Mouse (Mus musculus): Measurements from ENCODE around the gene Ankdd1b. TPM values are rescaled to one million over a fixed set of nuclear protein-coding genes. Genes with fewer than 3 reads are reported as not detected.
A peak's percentile ranks its signal among the peaks of the same experiment; 100 is the strongest.

The Ankdd1b gene
- total RNA-seq, 2 experiments from 2014 or later: 0.22 to 0.45 TPM

- intact Hi-C loops (cut with DNase I; ENCODE audit: low total_unique reads): no loop called here
- no peak for DNase-seq
These were observed 12.4 kb downstream of the Ankdd1b start for GRCm38 (mm10) chr13:96458606-96459005.

GRCm38 (mm10) chr13:96458018-96458417 lies 13.0 kb downstream of the Ankdd1b start:
- no peak for DNase-seq
- intact Hi-C loops (cut with DNase I; ENCODE audit: low total_unique reads): no loop called here

GRCm38 (mm10) chr13:96457566-96457965 lies 13.4 kb downstream of the Ankdd1b start:
- intact Hi-C loops (cut with DNase I; ENCODE audit: low total_unique reads): no loop called here
- no peak for DNase-seq

- intact Hi-C loops (cut with DNase I; ENCODE audit: low total_unique reads): no loop called here
- no peak for DNase-seq
These were observed 16.7 kb downstream of the Ankdd1b start for GRCm38 (mm10) chr13:96454288-96454687.

GRCm38 (mm10) chr13:96452621-96453020 lies 18.4 kb downstream of the Ankdd1b start:
- no peak for DNase-seq
- intact Hi-C loops (cut with DNase I; ENCODE audit: low total_unique reads): no loop called here

- intact Hi-C loops (cut with DNase I; ENCODE audit: low total_unique reads): no loop called here
- DNase-seq: no peak
These were observed 19.4 kb downstream of the Ankdd1b start for GRCm38 (mm10) chr13:96451386-96452140.

- DNase-seq: peak; percentile 26
- intact Hi-C loops (cut with DNase I; ENCODE audit: low total_unique reads): no loop called here
These were observed 20.1 kb downstream of the Ankdd1b start for GRCm38 (mm10) chr13:96450869-96451268.

- no peak for DNase-seq
- intact Hi-C loops (cut with DNase I; ENCODE audit: low total_unique reads): no loop called here
These were observed 20.7 kb downstream of the Ankdd1b start for GRCm38 (mm10) chr13:96450205-96450856.

- no peak for DNase-seq
- intact Hi-C loops (cut with DNase I; ENCODE audit: low total_unique reads): no loop called here
These were observed 30.6 kb downstream of the Ankdd1b start for GRCm38 (mm10) chr13:96440436-96440835.

GRCm38 (mm10) chr13:96436921-96437320 lies 34.1 kb downstream of the Ankdd1b start:
- intact Hi-C loops (cut with DNase I; ENCODE audit: low total_unique reads): no loop called here
- no peak for DNase-seq

- intact Hi-C loops (cut with DNase I; ENCODE audit: low total_unique reads): no loop called here
- no peak for DNase-seq
These were observed 35.2 kb downstream of the Ankdd1b start for GRCm38 (mm10) chr13:96435793-96436192.

- no peak for DNase-seq
- intact Hi-C loops (cut with DNase I; ENCODE audit: low total_unique reads): no loop called here
These were observed 36.1 kb downstream of the Ankdd1b start for GRCm38 (mm10) chr13:96434899-96435331.

- intact Hi-C loops (cut with DNase I; ENCODE audit: low total_unique reads): loop anchor here (2.0 kb wide), 1 partner anchor 159 kb away; no protein-coding TSS in a partner anchor
- no peak for DNase-seq
These were observed 37.3 kb downstream of the Ankdd1b start for GRCm38 (mm10) chr13:96433648-96434190.

- intact Hi-C loops (cut with DNase I; ENCODE audit: low total_unique reads): loop anchor here (2.0 kb wide), 1 partner anchor 160 kb away; no protein-coding TSS in a partner anchor
- DNase-seq: no peak
These were observed 38.0 kb downstream of the Ankdd1b start for GRCm38 (mm10) chr13:96433041-96433440.

GRCm38 (mm10) chr13:96432376-96432811 lies 38.6 kb downstream of the Ankdd1b start:
- DNase-seq: no peak
- intact Hi-C loops (cut with DNase I; ENCODE audit: low total_unique reads): loop anchor here (2.0 kb wide), 1 partner anchor 160 kb away; no protein-coding TSS in a partner anchor

GRCm38 (mm10) chr13:96431595-96432156 lies 39.3 kb downstream of the Ankdd1b start:
- intact Hi-C loops (cut with DNase I; ENCODE audit: low total_unique reads): loop anchor here (2.0 kb wide), 1 partner anchor 161 kb away; no protein-coding TSS in a partner anchor
- peak; percentile 87 for DNase-seq

GRCm38 (mm10) chr13:96428531-96428930 lies 42.5 kb downstream of the Ankdd1b start:
- intact Hi-C loops (cut with DNase I; ENCODE audit: low total_unique reads): no loop called here
- DNase-seq: no peak

GRCm38 (mm10) chr13:96426044-96426443 lies 45.0 kb downstream of the Ankdd1b start:
- intact Hi-C loops (cut with DNase I; ENCODE audit: low total_unique reads): no loop called here
- DNase-seq: no peak

GRCm38 (mm10) chr13:96424496-96425274 lies 46.3 kb downstream of the Ankdd1b start:
- intact Hi-C loops (cut with DNase I; ENCODE audit: low total_unique reads): no loop called here
- no peak for DNase-seq
